Mouse (Mus musculus) kidney, embryonic 16.5 days (tissue): Measurements from ENCODE around the gene B4galt2. TPM values are rescaled to one million over a fixed set of nuclear protein-coding genes. Genes with fewer than 3 reads are reported as not detected.

Experiments used
- ATAC-seq: fragments of 200-750 bp; cut with Nextera tagmentation; 2 replicates; pipeline ENCODE4 v1.8.0; 2017; ENCODE audit warnings: moderate TSS enrichment; ENCODE audit not compliant: low FRiP score, low TSS enrichment
- H3K27ac ChIP-seq: fragments of 300-500 bp; sonication (generic); 2 replicates; pipeline ENCODE4 v1.5.1; 2014; ENCODE audit warnings: low read length
- H3K27me3 ChIP-seq: fragments of 300-500 bp; sonication (generic); 2 replicates; pipeline ENCODE4 v1.6.1; 2014; ENCODE audit warnings: low read length, control low read depth, mixed read lengths; ENCODE audit not compliant: insufficient read depth
- H3K36me3 ChIP-seq: fragments of 300-500 bp; sonication (generic); 2 replicates; pipeline ENCODE4 v1.6.1; 2014; ENCODE audit warnings: low read length, control low read depth, mixed read lengths; ENCODE audit not compliant: insufficient read depth
- H3K4me1 ChIP-seq: fragments of 300-500 bp; sonication (generic); 2 replicates; pipeline ENCODE4 v1.6.1; 2014; ENCODE audit warnings: low read length, control low read depth, mixed read lengths; ENCODE audit not compliant: insufficient read depth
- H3K4me2 ChIP-seq: fragments of 300-500 bp; sonication (generic); replicated peaks from 2 replicates; pipeline ENCODE4 v1.6.1; 2014; ENCODE audit warnings: low read depth, low read length
- H3K4me3 ChIP-seq: fragments of 300-500 bp; sonication (generic); 2 replicates; pipeline ENCODE4 v1.5.1; 2014; ENCODE audit warnings: mild to moderate bottlenecking, low read length
- H3K9ac ChIP-seq: fragments of 300-500 bp; sonication (generic); replicated peaks from 2 replicates; pipeline ENCODE4 v1.6.1; 2014; ENCODE audit warnings: low read length
- H3K9me3 ChIP-seq: fragments of 300-500 bp; sonication (generic); 2 replicates; pipeline ENCODE4 v1.6.1; 2016; ENCODE audit warnings: low read length, control low read depth
- WGBS: fragments of 180-500 bp; shearing (Covaris S2); extraction: QIAGEN DNeasy Blood & Tissue Kit; methylation state at CpG from one replicate; pipeline ENCODE4 v1.1.7; 2014; 5-methylcytosine and 5-hydroxymethylcytosine counted together
- polyA plus RNA-seq: library from polyadenylated mRNA; unstranded; fragments of >200 nt; fragmentation: Nextera tagmentation; extraction: Ambion mirVana; gene quantifications from 2 replicates; pipeline ENCODE4 v1.2.1, GENCODE M21; 2015

The B4galt2 gene
- polyA plus RNA-seq, 1 experiment from 2014 or later = 18.0 TPM

DNA sequence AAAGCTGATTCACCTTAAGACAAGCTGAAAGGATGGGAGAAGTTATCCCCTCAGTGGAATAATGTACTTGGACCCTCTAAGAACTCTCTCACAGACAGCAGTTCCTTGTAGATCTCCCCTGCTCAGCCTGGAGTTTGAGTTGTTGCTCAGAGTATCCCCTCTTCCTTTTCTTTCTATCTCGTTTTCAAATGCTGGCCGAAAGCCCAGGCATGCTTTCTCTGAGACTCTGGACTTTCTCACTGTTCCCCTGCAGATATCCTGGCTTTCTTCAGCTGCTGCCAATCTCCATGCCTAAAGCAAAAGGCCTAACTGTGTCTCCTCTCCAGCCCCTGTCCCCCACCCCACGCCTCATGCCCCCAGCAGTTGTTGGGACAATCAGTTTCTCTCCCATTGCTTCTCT, 35.0 kb upstream of the B4galt2 start:
- Histone ChIP-seq H3K4me3 (no peak overlapping the region), H3K27ac (no peak overlapping the region), H3K9me3 (no peaks in the 10 kb centered on the region), H3K4me2 (no peak overlapping the region), H3K9ac (no peak overlapping the region), H3K4me1 (peaks cover 21% of the 10 kb centered on the region), H3K27me3 (no peaks in the 10 kb centered on the region), H3K36me3 (no peaks in the 10 kb centered on the region)
- no peak for ATAC-seq
- 68% methylated on average over 3 of the region's 3 CpGs for WGBS

DNA sequence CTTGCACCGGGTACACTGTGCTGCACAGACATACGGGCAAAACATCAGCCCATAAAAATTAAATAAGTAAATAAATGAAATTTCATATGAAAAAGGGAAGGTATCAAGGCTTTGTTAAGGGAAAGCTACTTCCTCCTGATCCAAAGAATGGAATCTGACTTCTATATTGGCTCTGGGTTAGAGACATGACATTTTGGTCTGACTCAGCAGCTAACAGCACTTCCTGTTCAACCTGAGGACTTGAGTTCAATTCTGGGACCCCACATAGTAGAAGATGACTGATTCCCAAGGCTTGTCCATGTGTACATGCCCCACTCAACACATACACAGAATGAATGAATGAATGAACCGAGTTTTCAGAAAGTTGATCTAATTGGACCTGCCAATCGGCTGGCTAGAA, 34.6 kb upstream of the B4galt2 start:
- ATAC-seq = no peak
- Histone ChIP-seq H3K36me3 (no peaks in the 10 kb centered on the region), H3K4me1 (peaks cover 25% of the 10 kb centered on the region), H3K27ac (no peak overlapping the region), H3K9me3 (no peaks in the 10 kb centered on the region), H3K4me3 (no peak overlapping the region), H3K9ac (no peak overlapping the region), H3K27me3 (no peaks in the 10 kb centered on the region), H3K4me2 (no peak overlapping the region)
- WGBS = 87% methylated on average over 4 of the region's 4 CpGs

DNA sequence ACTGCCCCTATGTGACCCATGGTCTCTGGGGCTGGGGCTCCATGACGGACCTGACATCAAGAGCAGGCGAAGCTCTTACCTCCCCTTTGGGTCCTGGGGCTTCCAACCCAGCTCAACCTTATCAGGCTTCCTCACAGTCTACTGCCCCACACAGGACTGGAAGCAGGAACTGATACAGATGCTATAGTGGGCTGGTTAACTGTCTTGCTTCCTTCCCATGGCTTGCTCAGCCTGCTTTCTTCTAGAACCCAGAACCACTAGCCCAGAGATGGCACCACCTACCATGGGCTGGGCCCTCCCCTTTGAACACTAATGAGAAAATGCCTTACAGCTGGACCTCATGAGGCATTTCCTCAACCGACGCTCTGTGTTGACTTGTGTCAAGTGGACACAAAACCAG, 34.1 kb upstream of the B4galt2 start:
- Histone ChIP-seq H3K9ac (no peak overlapping the region), H3K27me3 (no peaks in the 10 kb centered on the region), H3K4me2 (no peak overlapping the region), H3K4me3 (no peak overlapping the region), H3K27ac (no peak overlapping the region), H3K36me3 (no peaks in the 10 kb centered on the region), H3K4me1 (peaks cover 28% of the 10 kb centered on the region), H3K9me3 (no peaks in the 10 kb centered on the region)
- ATAC-seq = no peak
- 79% methylated on average over 4 of the region's 4 CpGs for WGBS

DNA sequence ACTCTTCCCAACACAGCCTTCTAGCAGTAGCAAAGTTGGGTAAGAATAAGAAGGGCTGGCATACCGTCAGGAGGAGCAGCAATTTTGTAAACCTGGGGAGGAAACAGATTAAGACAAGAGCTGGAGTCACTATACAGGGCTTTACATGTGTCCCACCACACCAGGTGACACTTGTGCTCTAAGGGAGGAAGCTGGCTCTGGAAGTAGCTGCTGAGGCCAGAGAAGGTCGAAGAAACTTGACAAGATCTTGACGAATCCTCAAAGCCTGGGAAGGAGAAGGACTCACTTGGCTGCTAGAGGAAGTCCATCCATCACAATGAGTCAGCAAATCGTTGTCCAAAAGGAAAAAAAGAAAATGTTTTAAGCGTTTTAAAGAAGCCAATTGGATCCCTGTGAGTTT, 33.1 kb upstream of the B4galt2 start:
- Histone ChIP-seq H3K4me2 (peak overlapping the region; percentile 99; the same call in 1 of the 2 replicates), H3K4me3 (no peak overlapping the region), H3K27me3 (no peaks in the 10 kb centered on the region), H3K27ac (no peak overlapping the region), H3K9me3 (no peaks in the 10 kb centered on the region), H3K36me3 (peaks cover 7% of the 10 kb centered on the region), H3K9ac (peak overlapping the region; percentile 85; the same call in 1 of the 2 replicates), H3K4me1 (peaks cover 28% of the 10 kb centered on the region)
- ATAC-seq = no peak
- 72% methylated on average over 5 of the region's 5 CpGs for WGBS

DNA sequence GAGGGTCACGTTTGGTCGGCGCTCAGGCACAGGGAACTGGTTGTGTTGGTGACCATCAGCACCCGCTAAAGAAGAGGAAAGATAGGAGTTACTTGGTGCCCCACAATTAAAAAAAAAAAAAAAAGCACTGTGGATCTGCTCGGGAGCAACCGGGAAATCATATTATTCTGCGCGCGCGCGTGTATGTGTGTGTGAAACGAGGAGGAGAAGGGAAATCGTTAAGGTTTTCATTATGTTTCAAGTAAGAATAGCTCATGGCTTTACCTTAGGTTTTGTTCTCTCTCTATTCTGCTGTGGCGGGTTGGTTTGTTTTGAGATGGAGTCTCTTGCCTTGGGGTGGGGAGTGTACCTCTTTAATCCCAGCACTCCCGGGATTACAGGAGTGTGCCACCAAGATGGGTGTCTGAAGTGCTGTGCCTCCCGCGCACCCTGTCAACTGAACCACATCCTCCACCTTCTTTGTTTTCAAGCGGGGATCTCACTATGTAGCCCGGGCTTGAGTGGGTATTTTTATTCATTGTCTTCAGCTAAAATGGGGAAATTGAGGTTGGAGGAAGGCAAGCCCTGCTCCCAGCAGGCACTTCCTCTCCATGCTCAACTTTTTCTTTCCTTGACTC, 32.3 kb upstream of the B4galt2 start:
- Histone ChIP-seq H3K4me1 (peaks cover 28% of the 10 kb centered on the region), H3K4me2 (peak overlapping the region; percentile 99), H3K9me3 (no peaks in the 10 kb centered on the region), H3K27me3 (no peaks in the 10 kb centered on the region), H3K4me3 (peak overlapping the region; percentile 87), H3K27ac (peak overlapping the region; percentile 22; the same call in 1 of the 2 replicates), H3K9ac (peak overlapping the region; percentile 85), H3K36me3 (peaks cover 12% of the 10 kb centered on the region)
- WGBS = 1% methylated on average over 19 of the region's 19 CpGs
- ATAC-seq = no peak

DNA sequence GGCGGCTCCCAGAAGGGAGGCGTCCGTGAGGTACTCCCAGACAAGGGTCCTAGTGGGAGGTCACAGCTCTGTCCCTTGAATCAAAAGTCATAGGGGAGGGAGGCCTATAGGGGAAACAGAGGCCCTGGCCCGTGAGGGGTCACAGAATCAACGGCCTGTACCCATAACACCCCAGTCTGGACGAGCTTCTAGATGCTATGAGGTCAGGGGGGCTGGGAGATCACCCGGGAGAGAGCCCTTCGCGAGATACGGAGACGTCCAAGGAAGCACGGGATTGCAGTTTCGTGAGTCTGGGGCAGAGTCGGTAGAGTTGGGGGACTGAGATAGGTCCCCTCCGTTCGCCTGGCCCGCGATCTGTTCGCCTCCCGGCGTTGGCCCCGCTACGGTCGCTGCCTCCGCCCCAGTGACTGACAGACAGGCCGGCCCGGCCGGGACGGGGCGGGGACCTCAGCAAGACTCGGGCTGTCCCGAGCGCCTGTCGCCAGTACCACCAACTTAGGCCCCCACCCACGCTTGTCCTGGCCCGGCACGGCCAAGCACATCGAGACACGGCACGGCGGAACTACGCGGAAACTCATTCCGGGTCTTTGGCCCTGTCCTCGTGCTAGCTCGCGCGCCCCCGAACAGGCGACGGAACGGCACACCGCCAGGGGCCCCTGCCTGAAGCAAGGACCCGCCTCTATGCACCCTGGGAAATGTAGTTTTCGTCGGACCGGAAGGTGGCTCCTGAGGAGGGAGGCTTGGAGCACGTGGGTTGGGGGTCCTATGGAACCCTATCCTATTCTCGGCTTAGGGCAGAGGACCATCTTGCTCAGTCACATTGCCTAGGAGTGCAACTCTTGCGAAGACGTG, 31.5 kb upstream of the B4galt2 start, which contains the start of gene Ipo13:
Ipo13 (minus strand) TSS at position 409 of the 852 bp plus-strand sequence.
- H3K4me1 ChIP-seq = peaks cover 28% of the 10 kb centered on the region
- H3K4me2 ChIP-seq = peak within 1 kb of the TSS; percentile 99
- peak within 1 kb of the TSS; percentile 85 for H3K9ac ChIP-seq
- ATAC-seq = peak; percentile 95
- peak within 1 kb of the TSS; percentile 63 for H3K27ac ChIP-seq
- WGBS = 0% methylated on average over 61 of the region's 61 CpGs
- peak within 1 kb of the TSS; percentile 87 for H3K4me3 ChIP-seq
- H3K27me3 ChIP-seq = no peaks in the 10 kb centered on the region
- H3K36me3 ChIP-seq = peaks cover 12% of the 10 kb centered on the region
- no peaks in the 10 kb centered on the region for H3K9me3 ChIP-seq

DNA sequence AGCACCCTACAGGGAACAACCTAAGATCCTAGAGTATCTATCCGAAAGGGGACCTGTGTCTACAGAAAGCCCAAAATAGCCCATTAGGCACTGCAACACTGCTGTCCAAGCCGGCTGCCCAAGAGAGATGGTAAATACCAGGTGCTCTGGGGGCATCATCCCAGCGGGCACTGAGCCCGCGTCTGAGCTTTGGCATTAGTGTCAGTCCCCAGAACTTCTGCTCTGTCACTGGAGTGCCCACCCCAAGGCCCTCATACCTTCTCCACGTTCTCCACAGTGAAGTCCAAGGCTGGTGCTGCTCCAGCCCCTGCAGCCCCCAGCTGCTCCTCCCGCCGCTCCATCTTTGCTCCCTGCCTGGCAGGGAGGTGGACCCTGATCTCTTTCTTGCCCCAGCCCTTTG, 30.7 kb upstream of the B4galt2 start:
- H3K4me2 ChIP-seq = peak overlapping the region; percentile 99
- ATAC-seq = peak; percentile 14
- 17% methylated on average over 8 of the region's 8 CpGs for WGBS
- H3K9me3 ChIP-seq = no peaks in the 10 kb centered on the region
- H3K36me3 ChIP-seq = peaks cover 12% of the 10 kb centered on the region
- peaks cover 29% of the 10 kb centered on the region for H3K4me1 ChIP-seq
- no peaks in the 10 kb centered on the region for H3K27me3 ChIP-seq
- H3K9ac ChIP-seq = peak overlapping the region; percentile 85
- H3K4me3 ChIP-seq = peak overlapping the region; percentile 87
- no peak overlapping the region for H3K27ac ChIP-seq

DNA sequence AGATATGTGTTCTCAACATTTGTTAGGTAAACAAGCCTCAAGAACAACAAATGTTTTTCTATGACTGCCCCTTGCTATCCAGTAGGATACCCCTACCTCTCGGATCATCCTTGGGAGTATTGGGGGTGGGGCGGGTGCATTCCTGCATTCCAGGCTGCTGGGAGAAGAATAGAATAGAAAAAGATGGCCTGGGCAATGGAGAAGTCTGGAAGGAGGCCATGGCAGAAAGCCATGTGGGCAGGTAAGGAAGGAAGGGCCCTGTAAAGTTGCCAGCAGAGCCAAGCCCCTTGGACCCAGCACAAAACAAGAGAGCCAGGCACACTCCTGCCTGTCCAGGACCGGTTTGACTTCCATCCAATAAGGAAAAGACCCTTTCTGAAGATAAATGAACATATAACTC, 30.1 kb upstream of the B4galt2 start:
- Histone ChIP-seq H3K4me2 (peak overlapping the region; percentile 99), H3K4me3 (peak overlapping the region; percentile 87), H3K27me3 (no peaks in the 10 kb centered on the region), H3K9me3 (no peaks in the 10 kb centered on the region), H3K36me3 (peaks cover 12% of the 10 kb centered on the region), H3K9ac (0 out of 2 replicates have a peak overlapping the region, but pooled peaks have one; percentile 85), H3K4me1 (peaks cover 33% of the 10 kb centered on the region), H3K27ac (no peak overlapping the region)
- 59% methylated on average over 3 of the region's 3 CpGs for WGBS
- no peak for ATAC-seq

DNA sequence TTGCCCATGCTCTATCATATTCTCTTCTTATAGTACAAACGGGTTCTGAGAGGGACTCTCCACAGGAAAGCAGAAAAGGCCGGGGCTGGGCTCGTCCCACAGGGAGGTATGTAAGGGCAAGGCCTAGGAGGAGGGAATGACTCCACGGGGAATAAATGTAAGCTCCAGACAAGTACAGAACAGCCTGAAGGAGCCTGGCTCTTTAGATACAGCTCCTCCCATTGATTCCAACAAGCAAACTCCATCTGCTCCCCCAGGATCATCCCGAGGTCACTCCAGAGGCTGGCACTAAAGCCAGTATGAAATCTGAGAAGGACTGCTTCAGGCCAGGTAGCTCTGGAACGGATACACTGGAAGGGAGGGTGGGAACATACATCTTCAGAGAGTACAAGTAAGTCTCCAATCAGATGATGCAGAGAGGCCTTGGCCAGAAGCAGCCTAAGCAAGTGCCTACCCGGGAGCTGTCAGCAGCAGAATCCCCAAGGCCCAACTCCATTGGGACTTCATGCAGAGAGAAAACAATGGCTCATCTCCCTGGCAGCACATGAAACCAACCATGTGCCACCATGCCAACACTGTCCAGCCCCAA, 29.5 kb upstream of the B4galt2 start:
- no peak for ATAC-seq
- H3K9me3 ChIP-seq = no peaks in the 10 kb centered on the region
- peaks cover 33% of the 10 kb centered on the region for H3K4me1 ChIP-seq
- WGBS = 45% methylated on average over 7 of the region's 7 CpGs
- peaks cover 12% of the 10 kb centered on the region for H3K36me3 ChIP-seq
- H3K4me3 ChIP-seq = no peak overlapping the region
- H3K4me2 ChIP-seq = no peak overlapping the region
- no peaks in the 10 kb centered on the region for H3K27me3 ChIP-seq
- no peak overlapping the region for H3K27ac ChIP-seq
- no peak overlapping the region for H3K9ac ChIP-seq
